Mouse (Mus musculus): ENCODE results near the gene Gm10392. TPM values are rescaled to one million over a fixed set of nuclear protein-coding genes. Genes with fewer than 3 reads are reported as not detected.
A peak's percentile ranks its signal among the peaks of the same experiment; 100 is the strongest.

The Gm10392 gene
- total RNA-seq, 2 experiments from 2014 or later: not detected

- intact Hi-C loops (cut with DNase I): loop anchor here (5.0 kb wide), 1 partner anchor 119 kb away; no protein-coding TSS in a partner anchor
- DNase-seq: peak; percentile 89 to 92
Observed at GRCm38 (mm10) chr11:77508068-77509021, 10.7 kb downstream of the Gm10392 start.

GRCm38 (mm10) chr11:77507426-77507825 is 11.6 kb downstream of the Gm10392 start:
- intact Hi-C loops (cut with DNase I): loop anchor here (5.0 kb wide), 1 partner anchor 120 kb away; no protein-coding TSS in a partner anchor
- DNase-seq: no peak

GRCm38 (mm10) chr11:77506941-77507340 is 12.1 kb downstream of the Gm10392 start:
- intact Hi-C loops (cut with DNase I): loop anchor here (5.0 kb wide), 1 partner anchor 120 kb away; no protein-coding TSS in a partner anchor
- no peak for DNase-seq

- no peak for DNase-seq
- intact Hi-C loops (cut with DNase I): loop anchor here (5.0 kb wide), 1 partner anchor 121 kb away; no protein-coding TSS in a partner anchor
Observed at GRCm38 (mm10) chr11:77506273-77506672, 12.7 kb downstream of the Gm10392 start.

GRCm38 (mm10) chr11:77505291-77505980 is 13.6 kb downstream of the Gm10392 start:
- no peak for DNase-seq
- intact Hi-C loops (cut with DNase I): loop anchor here (5.0 kb wide), 1 partner anchor 122 kb away; no protein-coding TSS in a partner anchor

GRCm38 (mm10) chr11:77504377-77504776 is 14.6 kb downstream of the Gm10392 start:
- DNase-seq: no peak
- intact Hi-C loops (cut with DNase I): no loop called here

GRCm38 (mm10) chr11:77503511-77503910 is 15.5 kb downstream of the Gm10392 start:
- intact Hi-C loops (cut with DNase I): no loop called here
- peak; percentile 60 to 69 for DNase-seq

GRCm38 (mm10) chr11:77502481-77502880 is 16.5 kb downstream of the Gm10392 start:
- no peak for DNase-seq
- intact Hi-C loops (cut with DNase I): no loop called here

GRCm38 (mm10) chr11:77501971-77502370 is 17.0 kb downstream of the Gm10392 start:
- intact Hi-C loops (cut with DNase I): loop anchor here (1.0 kb wide), 1 partner anchor 11 kb away; no protein-coding TSS in a partner anchor
- DNase-seq: no peak

- intact Hi-C loops (cut with DNase I): loop anchor here (1.0 kb wide), 1 partner anchor 10 kb away; no protein-coding TSS in a partner anchor
Observed at GRCm38 (mm10) chr11:77501392-77501791, 17.6 kb downstream of the Gm10392 start.

GRCm38 (mm10) chr11:77500361-77501325 is 18.4 kb downstream of the Gm10392 start:
- intact Hi-C loops (cut with DNase I): loop anchor here (1.0 kb wide), 1 partner anchor 9 kb away; no protein-coding TSS in a partner anchor
- DNase-seq: no peak

More at GRCm38 (mm10) chr11:77501392-77501791, 17.6 kb downstream of the Gm10392 start:
- peak; percentile 84 to 87 for DNase-seq

GRCm38 (mm10) chr11:77499354-77499753 is 19.6 kb downstream of the Gm10392 start:
- DNase-seq: peak in 1 of 2 experiments; percentile 53
- intact Hi-C loops (cut with DNase I): loop anchor here (10.0 kb wide), 1 partner anchor 295 kb away; no protein-coding TSS in a partner anchor

GRCm38 (mm10) chr11:77498261-77499139 is 20.5 kb downstream of the Gm10392 start:
- intact Hi-C loops (cut with DNase I): loop anchor here (10.0 kb wide), 1 partner anchor 296 kb away; no protein-coding TSS in a partner anchor
- no peak for DNase-seq

GRCm38 (mm10) chr11:77497851-77498250 is 21.1 kb downstream of the Gm10392 start:
- intact Hi-C loops (cut with DNase I): loop anchor here (10.0 kb wide), 1 partner anchor 297 kb away; no protein-coding TSS in a partner anchor
- peak; percentile 56 to 66 for DNase-seq

GRCm38 (mm10) chr11:77497341-77497756 is 21.6 kb downstream of the Gm10392 start:
- intact Hi-C loops (cut with DNase I): loop anchor here (10.0 kb wide), 1 partner anchor 297 kb away; no protein-coding TSS in a partner anchor
- peak; percentile 76 to 84 for DNase-seq

GRCm38 (mm10) chr11:77495507-77495906 is 23.5 kb downstream of the Gm10392 start:
- no peak for DNase-seq
- intact Hi-C loops (cut with DNase I): loop anchor here (10.0 kb wide), 1 partner anchor 299 kb away; no protein-coding TSS in a partner anchor

GRCm38 (mm10) chr11:77494782-77495181 is 24.2 kb downstream of the Gm10392 start:
- no peak for DNase-seq
- intact Hi-C loops (cut with DNase I): loop anchor here (10.0 kb wide), 1 partner anchor 300 kb away; no protein-coding TSS in a partner anchor

GRCm38 (mm10) chr11:77494344-77494676 is 24.7 kb downstream of the Gm10392 start:
- no peak for DNase-seq
- intact Hi-C loops (cut with DNase I): loop anchor here (10.0 kb wide), 1 partner anchor 300 kb away; no protein-coding TSS in a partner anchor
